Comparison of ENCODE assay signal across 7 mouse cellular contexts in genomic region chr7:37623903-37624758, GRCm38 (mm10).
DNase-seq lines count a peak whose midpoint lies in the region; ATAC-seq lines count a peak whose summit lies in the region.

No protein-coding gene starts in this region.

- peak overlapping the region; percentile 51 for H3K4me3 ChIP-seq in embryonic facial prominence, embryonic 15.5 days (replicated peaks)
- peak overlapping the region; percentile 32 to 55 for H3K4me3 ChIP-seq in heart, embryonic 14.5 days (ENCODE audit: control insufficient read depth in 1 of 2, insufficient read depth in 1 of 2, low read depth in 1 of 2, low read length in 2 of 2)
- peak overlapping the region; percentile 27 for H3K4me3 ChIP-seq in liver, embryonic 12.5 days
- peak overlapping the region; percentile 42 for H3K4me3 ChIP-seq in neural tube, embryonic 12.5 days

- ATAC-seq in embryonic facial prominence, embryonic 15.5 days (ENCODE audit: insufficient number of reproducible peaks, low FRiP score, low TSS enrichment, low read depth) = no peak; the same call in 1 of the 2 replicates
- ATAC-seq in heart, embryonic 14.5 days (ENCODE audit: insufficient number of reproducible peaks, insufficient read depth, low FRiP score, low read depth) = peak; percentile 59
- no peak for ATAC-seq in liver, embryonic 12.5 days
- peak; percentile 68 for ATAC-seq in neural tube, embryonic 12.5 days (ENCODE audit: low FRiP score, low read depth)

- H3K36me3 ChIP-seq in embryonic facial prominence, embryonic 15.5 days = no peaks in the 10 kb centered on the region
- H3K36me3 ChIP-seq in heart, embryonic 14.5 days (ENCODE audit: control insufficient read depth, insufficient read depth, low read length) = no peaks in the 10 kb centered on the region
- H3K36me3 ChIP-seq in liver, embryonic 12.5 days = no peaks in the 10 kb centered on the region
- no peaks in the 10 kb centered on the region for H3K36me3 ChIP-seq in neural tube, embryonic 12.5 days

- H3K27ac ChIP-seq in embryonic facial prominence, embryonic 15.5 days (replicated peaks) = no peak overlapping the region
- no peak overlapping the region for H3K27ac ChIP-seq in heart, embryonic 14.5 days (replicated peaks in 1 of 2; ENCODE audit: control insufficient read depth in 1 of 2, insufficient read depth in 1 of 2, low read depth in 2 of 2, low read length in 2 of 2)
- no peak overlapping the region for H3K27ac ChIP-seq in liver, embryonic 12.5 days
- peak overlapping the region; percentile 62; the same call in 1 of the 2 replicates for H3K27ac ChIP-seq in neural tube, embryonic 12.5 days

- peaks cover 12% of the 10 kb centered on the region; the same call in 1 of the 2 replicates for H3K27me3 ChIP-seq in embryonic facial prominence, embryonic 15.5 days
- peaks cover 22% of the 10 kb centered on the region for H3K27me3 ChIP-seq in heart, embryonic 14.5 days (ENCODE audit: control insufficient read depth, insufficient read depth, low read length)
- peaks cover 41% of the 10 kb centered on the region for H3K27me3 ChIP-seq in liver, embryonic 12.5 days (replicated peaks)
- H3K27me3 ChIP-seq in neural tube, embryonic 12.5 days (replicated peaks) = no peaks in the 10 kb centered on the region

- DNase-seq in cerebellum, adult 11 months = peak; percentile 87
- peak; percentile 79 for DNase-seq in kidney, postnatal 10 days
- peak; percentile 24 to 45 for DNase-seq in urinary bladder, adult 18-20 months (ENCODE audit: low spot score in 2 of 2)

- peak overlapping the region; percentile 89 for H3K4me2 ChIP-seq in embryonic facial prominence, embryonic 15.5 days (replicated peaks)
- H3K4me2 ChIP-seq in heart, embryonic 14.5 days (ENCODE audit: low read length) = peak overlapping the region; percentile 90
- peak overlapping the region; percentile 60 for H3K4me2 ChIP-seq in liver, embryonic 12.5 days
- H3K4me2 ChIP-seq in neural tube, embryonic 12.5 days (replicated peaks) = peak overlapping the region; percentile 87

- WGBS in embryonic facial prominence, embryonic 15.5 days = 2% methylated on average over 43 of the region's 62 CpGs
- WGBS in heart, embryonic 14.5 days = 1% methylated on average over 52 of the region's 62 CpGs
- 3% methylated on average over 60 of the region's 62 CpGs for WGBS in liver, embryonic 12.5 days (ENCODE audit: insufficient replicate concordance)
- 1% methylated on average over 54 of the region's 62 CpGs for WGBS in neural tube, embryonic 12.5 days

- no peaks in the 10 kb centered on the region for H3K9me3 ChIP-seq in embryonic facial prominence, embryonic 15.5 days (replicated peaks)
- no peaks in the 10 kb centered on the region for H3K9me3 ChIP-seq in heart, embryonic 14.5 days (ENCODE audit: control insufficient read depth, low read length)
- no peaks in the 10 kb centered on the region for H3K9me3 ChIP-seq in liver, embryonic 12.5 days (replicated peaks)
- H3K9me3 ChIP-seq in neural tube, embryonic 12.5 days = no peaks in the 10 kb centered on the region

- H3K9ac ChIP-seq in embryonic facial prominence, embryonic 15.5 days = peak overlapping the region; percentile 39
- peak overlapping the region; percentile 63 for H3K9ac ChIP-seq in heart, embryonic 14.5 days (ENCODE audit: low read length)
- H3K9ac ChIP-seq in liver, embryonic 12.5 days = no peak overlapping the region
- peak overlapping the region; percentile 52 for H3K9ac ChIP-seq in neural tube, embryonic 12.5 days

- peaks cover 8% of the 10 kb centered on the region; the same call in 1 of the 2 replicates for H3K4me1 ChIP-seq in embryonic facial prominence, embryonic 15.5 days
- H3K4me1 ChIP-seq in heart, embryonic 14.5 days (ENCODE audit: control insufficient read depth in 2 of 2, insufficient read depth in 2 of 2, low read length in 2 of 2) = no peaks in the 10 kb centered on the region
- no peaks in the 10 kb centered on the region for H3K4me1 ChIP-seq in liver, embryonic 12.5 days
- peaks cover 26% of the 10 kb centered on the region for H3K4me1 ChIP-seq in neural tube, embryonic 12.5 days

Comparison
In these comparisons a context has a peak if more than half of its experiments do, and no peak if none do; other contexts are left out.
1. DNase-seq: peak in every context shown above with its lines; median percentile 87 in cerebellum, adult 11 months; 79 in kidney, postnatal 10 days; 34 in urinary bladder, adult 18-20 months.
2. ATAC-seq: peak in heart, embryonic 14.5 days (single experiment) and neural tube, embryonic 12.5 days (single experiment); none in embryonic facial prominence, embryonic 15.5 days (single experiment) and liver, embryonic 12.5 days (single experiment).
3. Peak in every context shown above with its lines, with median percentiles within 50 percentile points of each other: H3K4me2 ChIP-seq and H3K4me3 ChIP-seq.